9 mouse cellular contexts compared by ENCODE assay signal in genomic region chr7:120834426-120834825, GRCm38 (mm10). TPM values are rescaled to one million over a fixed set of nuclear protein-coding genes. Genes with fewer than 3 reads are reported as not detected.
A peak's percentile ranks its signal among the peaks of the same experiment; 100 is the strongest.
DNase-seq lines count a peak whose midpoint lies in the region; ATAC-seq and TF ChIP-seq lines count a peak whose summit lies in the region.
"Had no signal": no experiment of that assay in that cellular context is flagged by ENCODE, and none has a peak within 500 bp of the region (broad histone marks: within the 10 kb centered on the region; RNA-seq: fewer than 3 reads in every experiment).

No protein-coding gene starts in this region.

- peak overlapping the region; percentile 62 for H3K4me2 ChIP-seq in forebrain, embryonic 16.5 days (ENCODE audit: low read length)
- peak overlapping the region; percentile 83 for H3K4me2 ChIP-seq in liver, postnatal 0 days (ENCODE audit: low read depth, low read length)

- H3K9me3 ChIP-seq in forebrain, embryonic 16.5 days (ENCODE audit: control insufficient read depth, low read length), result no peaks in the 10 kb centered on the region
- H3K9me3 ChIP-seq in liver, postnatal 0 days (ENCODE audit: low read length), result no peaks in the 10 kb centered on the region

- peak overlapping the region; percentile 84 for H3K4me3 ChIP-seq in gastrocnemius, adult 2 months
- H3K4me3 ChIP-seq in forebrain, embryonic 16.5 days (replicated peaks; ENCODE audit: low read length), result peak overlapping the region; percentile 51
- H3K4me3 ChIP-seq in liver, postnatal 0 days (ENCODE audit: low read depth, low read length), result peak overlapping the region; percentile 80

- 44% methylated on average over 6 of the region's 6 CpGs for WGBS in forebrain, embryonic 16.5 days
- 27% methylated on average over 6 of the region's 6 CpGs for WGBS in liver, postnatal 0 days (ENCODE audit: insufficient replicate concordance)

- no peak for DNase-seq in gastrocnemius, adult 2 months
- no peak for DNase-seq in gastrocnemius, adult 8-10 months (ENCODE audit: low spot score in 2 of 2)
- DNase-seq in MEL-GATA-1-ER (ENCODE audit: extremely low read depth, low read depth), result peak; percentile 56
- no peak for DNase-seq in liver, postnatal 0 days
- DNase-seq in urinary bladder, postnatal 14 days (ENCODE audit: low spot score), result no peak
- DNase-seq in spleen, postnatal 10 days (ENCODE audit: low spot score in 2 of 2), result no peak
- DNase-seq in lung, postnatal 25 days (ENCODE audit: low spot score), result no peak

- peak overlapping the region; percentile 28 for H3K9ac ChIP-seq in forebrain, embryonic 16.5 days (replicated peaks; ENCODE audit: low read depth, low read length)
- H3K9ac ChIP-seq in liver, postnatal 0 days (replicated peaks), result no peak overlapping the region; the same call in 1 of the 2 replicates

- H3K36me3 ChIP-seq in forebrain, embryonic 16.5 days (ENCODE audit: control insufficient read depth, insufficient read depth), result no peaks in the 10 kb centered on the region
- H3K36me3 ChIP-seq in liver, postnatal 0 days (replicated peaks; ENCODE audit: insufficient read depth, low read length), result no peaks in the 10 kb centered on the region

- no peak for ATAC-seq in forebrain, embryonic 16.5 days
- 0 out of 2 replicates have a peak, but pooled peaks have one; percentile 8 for ATAC-seq in liver, postnatal 0 days

- H3K27me3 ChIP-seq in forebrain, embryonic 16.5 days (replicated peaks; ENCODE audit: control insufficient read depth, insufficient read depth, low read length), result peaks cover 9% of the 10 kb centered on the region
- peaks cover 6% of the 10 kb centered on the region; the same call in 1 of the 2 replicates for H3K27me3 ChIP-seq in liver, postnatal 0 days (ENCODE audit: insufficient read depth, low read length)

- TF ChIP-seq CTCF in gastrocnemius, adult 2 months (IDR thresholded peaks at IDR 0.05), result no peak
- TF ChIP-seq CTCF in liver, postnatal 0 days (IDR thresholded peaks at IDR 0.05; ENCODE audit: low read depth), result no peak

- H3K4me1 ChIP-seq in forebrain, embryonic 16.5 days (replicated peaks; ENCODE audit: control insufficient read depth, insufficient read depth, low read length), result peaks cover 16% of the 10 kb centered on the region
- H3K4me1 ChIP-seq in liver, postnatal 0 days (ENCODE audit: insufficient read depth), result peaks cover 25% of the 10 kb centered on the region

- no peak for TF ChIP-seq EP300 in liver, postnatal 0 days (IDR thresholded peaks at IDR 0.05; ENCODE audit: low read depth)

- H3K27ac ChIP-seq in gastrocnemius, adult 2 months, result peak overlapping the region; percentile 92
- peak overlapping the region; percentile 51 for H3K27ac ChIP-seq in forebrain, embryonic 16.5 days (ENCODE audit: low read length)
- peak overlapping the region; percentile 84; the same call in 1 of the 2 replicates for H3K27ac ChIP-seq in liver, postnatal 0 days (ENCODE audit: low read depth)

- intact Hi-C loops in gastrocnemius, adult 2 months (cut with DNase I), result loop anchor here (10.0 kb wide), 1 partner anchor 280 kb away; no protein-coding TSS in a partner anchor

RNA-seq across cellular contexts. Expression of gene Eef2k, which starts 8.2 kb away (rescaled TPM):
- total RNA-seq in gastrocnemius, adult 2 months (2021), result 10 to 100 TPM; 53.1 to 88.8 TPM
- total RNA-seq in gastrocnemius, adult 8-10 months (2022), result 10 to 100 TPM; 60.0 to 79.0 (median 75.1) TPM
- 38.9 and 40.3 TPM in 2 replicates for polyA plus RNA-seq in forebrain, embryonic 16.5 days (2015; fragmentation: Nextera tagmentation; extraction: Ambion mirVana)
- 14.4 and 19.5 TPM in 2 replicates for polyA plus RNA-seq in liver, postnatal 0 days (2015; fragmentation: Nextera tagmentation; extraction: Ambion mirVana)

RNA-seq across cellular contexts. Expression of gene Gm5737, which starts 22.3 kb away (rescaled TPM):
- total RNA-seq in gastrocnemius, adult 2 months (2021), result under 1 TPM; 0.31 to 0.42 TPM
- total RNA-seq in gastrocnemius, adult 8-10 months (2022), result under 1 TPM in 3 of 4 experiments, not detected in 1; 0.21 to 0.38 (median 0.27) TPM
- polyA plus RNA-seq in forebrain, embryonic 16.5 days (2015; fragmentation: Nextera tagmentation; extraction: Ambion mirVana), result not detected in 2 replicates
- polyA plus RNA-seq in liver, postnatal 0 days (2015; fragmentation: Nextera tagmentation; extraction: Ambion mirVana), result not detected in 2 replicates
- total RNA-seq: liver, adult 2 months had no signal
- polyA plus RNA-seq: liver, adult 2 months had no signal
